Mouse (Mus musculus): ENCODE data around the gene Fads6. TPM values are rescaled to one million over a fixed set of nuclear protein-coding genes. Genes with fewer than 3 reads are reported as not detected.
A peak's percentile ranks its signal among the peaks of the same experiment; 100 is the strongest.

Fads6 gene
- total RNA-seq, 4 experiments from 2014 or later = 43.3 to 117 (median 82.2) TPM

GRCm38 (mm10) chr11:115249721-115250404, 47.6 kb downstream of the Fads6 start:
- DNase-seq = no peak

- DNase-seq = no peak
Observed at GRCm38 (mm10) chr11:115247945-115248344, 49.5 kb downstream of the Fads6 start.

- DNase-seq = no peak
Observed at GRCm38 (mm10) chr11:115247240-115247639, 50.2 kb downstream of the Fads6 start.

- DNase-seq = no peak
Observed at GRCm38 (mm10) chr11:115246386-115246785, 51.1 kb downstream of the Fads6 start.

GRCm38 (mm10) chr11:115244840-115245239, 52.6 kb downstream of the Fads6 start:
- DNase-seq = no peak

- DNase-seq = no peak
Observed at GRCm38 (mm10) chr11:115243783-115244182, 53.7 kb downstream of the Fads6 start.

- DNase-seq = no peak
Observed at GRCm38 (mm10) chr11:115242746-115243145, 54.7 kb downstream of the Fads6 start.

- peak; percentile 27 for DNase-seq
Observed at GRCm38 (mm10) chr11:115241402-115241801, 56.1 kb downstream of the Fads6 start.

- DNase-seq = no peak
Observed at GRCm38 (mm10) chr11:115236570-115236969, 60.9 kb downstream of the Fads6 start.

GRCm38 (mm10) chr11:115234320-115235044, 63.0 kb downstream of the Fads6 start:
- peak; percentile 51 for DNase-seq

GRCm38 (mm10) chr11:115233526-115234290, 63.8 kb downstream of the Fads6 start:
- no peak for DNase-seq

- DNase-seq = no peak
Observed at GRCm38 (mm10) chr11:115232889-115233288, 64.6 kb downstream of the Fads6 start.

- DNase-seq = no peak
Observed at GRCm38 (mm10) chr11:115231924-115232323, 65.5 kb downstream of the Fads6 start.

- no peak for DNase-seq
Observed at GRCm38 (mm10) chr11:115231168-115231915, 66.1 kb downstream of the Fads6 start.

Small RNAs within 50 kb of the gene (microRNA-seq; reads per million reads assigned to microRNA genes)
- gene Gm25837 = 0 reads per million in 2 experiments

Other genes with a start within 250 kb of the Fads6 start
- gene Cd300ld3, start 249.3 kb downstream of the Fads6 start, total RNA-seq (2022) = 10 to 100 TPM in 3 of 4 experiments, 1 to 10 TPM in 1; 9.5 to 18.1 (median 12.1) TPM
- under 1 TPM; 0.62 to 0.91 (median 0.64) TPM for gene Cd300e, start 235.5 kb downstream of the Fads6 start, total RNA-seq (2022)
- 1 to 10 TPM in 3 of 4 experiments, under 1 TPM in 1; 0.58 to 1.8 (median 1.4) TPM for gene Rab37, start 206.2 kb downstream of the Fads6 start, total RNA-seq (2022)
- gene Cd300lf, start 163.7 kb downstream of the Fads6 start, total RNA-seq (2022) = 1 to 10 TPM in 3 of 4 experiments, under 1 TPM in 1; 0.95 to 1.9 (median 1.4) TPM
- gene Slc9a3r1, start 134.3 kb downstream of the Fads6 start, total RNA-seq (2022) = 10 to 100 TPM; 21.0 to 25.6 (median 22.2) TPM
- 10 to 100 TPM; 24.8 to 34.0 (median 27.3) TPM for gene Tmem104, start 110.2 kb downstream of the Fads6 start, total RNA-seq (2022)
- 10 to 100 TPM; 29.0 to 32.1 (median 30.3) TPM for gene Nat9, start 109.8 kb downstream of the Fads6 start, total RNA-seq (2022)
- gene Grin2c, start 30.4 kb downstream of the Fads6 start, total RNA-seq (2022) = 10 to 100 TPM in 2 of 4 experiments, 1 to 10 TPM in 2; 2.2 to 32.8 (median 13.6) TPM
- gene Fdxr, start 20.6 kb downstream of the Fads6 start, total RNA-seq (2022) = 1,000 to 10,000 TPM; 1,501 to 2,268 (median 1,689) TPM
- gene Otop2, start 9.5 kb upstream of the Fads6 start, total RNA-seq (2022) = not detected
- gene Ush1g, start 24.4 kb upstream of the Fads6 start, total RNA-seq (2022) = 1 to 10 TPM in 2 of 4 experiments, under 1 TPM in 2; 0.52 to 2.3 (median 1.1) TPM
- gene Otop3, start 37.1 kb upstream of the Fads6 start, total RNA-seq (2022) = not detected
- gene Hid1, start 70.1 kb upstream of the Fads6 start, total RNA-seq (2022) = 10 to 100 TPM; 17.7 to 46.8 (median 42.6) TPM
- 100 to 1,000 TPM in 1 of 4 experiments, 10 to 100 TPM in 3; 60.6 to 118 (median 71.9) TPM for gene Cdr2l, start 84.3 kb upstream of the Fads6 start, total RNA-seq (2022)
- 100 to 1,000 TPM; 157 to 179 (median 160) TPM for gene Mrpl58, start 106.1 kb upstream of the Fads6 start, total RNA-seq (2022)
- gene Atp5h, start 122.3 kb upstream of the Fads6 start, total RNA-seq (2022) = 100 to 1,000 TPM; 440 to 566 (median 519) TPM
- 10 to 100 TPM; 53.5 to 97.0 (median 65.5) TPM for gene Kctd2, start 122.5 kb upstream of the Fads6 start, total RNA-seq (2022)
- gene Trim80, start 142.9 kb upstream of the Fads6 start, total RNA-seq (2022) = not detected
- gene Slc16a5, start 164.8 kb upstream of the Fads6 start, total RNA-seq (2022) = under 1 TPM in 1 of 4 experiments, not detected in 3; 0.21 TPM
- 10 to 100 TPM in 3 of 4 experiments, 1 to 10 TPM in 1; 8.6 to 11.7 (median 11.2) TPM for gene Armc7, start 178.0 kb upstream of the Fads6 start, total RNA-seq (2022)
- 100 to 1,000 TPM; 119 to 222 (median 142) TPM for gene Nt5c, start 194.2 kb upstream of the Fads6 start, total RNA-seq (2022)
- 100 to 1,000 TPM in 1 of 4 experiments, 10 to 100 TPM in 3; 86.2 to 109 (median 94.4) TPM for gene Jpt1, start 216.7 kb upstream of the Fads6 start, total RNA-seq (2022)
- 100 to 1,000 TPM; 220 to 285 (median 257) TPM for gene Sumo2, start 238.6 kb upstream of the Fads6 start, total RNA-seq (2022)